Mouse (Mus musculus) left cerebral cortex, postnatal 36 days (tissue): Measurements from ENCODE around the gene Stim1. TPM values are rescaled to one million over a fixed set of nuclear protein-coding genes. Genes with fewer than 3 reads are reported as not detected.
"Not testable (repeated sequence)": the region's sequence is repeated elsewhere in the genome, so short reads cannot be mapped to it uniquely, and the experiment has no call there.

Experiments used
- DNase-seq, 2 experiments: peaks; one replicate each; pipeline ENCODE4 v3.0.0; 2021 to 2022; ENCODE audit warnings: low spot score in 2 of 2, mixed read lengths in 1 of 2
- intact Hi-C: fragments of 180-260 bp; cut with DNase I; formaldehyde crosslinking; loops from one replicate; pipeline ENCODE4 v1.15.1; 2025
- total RNA-seq, 2 experiments: library from RNA; stranded (reverse); gene quantifications; 2 replicates each; pipeline ENCODE4 v1.2.3; 2021

Gene Stim1
- total RNA-seq, 2 experiments from 2014 or later: 88.5 to 92.8 TPM

DNA sequence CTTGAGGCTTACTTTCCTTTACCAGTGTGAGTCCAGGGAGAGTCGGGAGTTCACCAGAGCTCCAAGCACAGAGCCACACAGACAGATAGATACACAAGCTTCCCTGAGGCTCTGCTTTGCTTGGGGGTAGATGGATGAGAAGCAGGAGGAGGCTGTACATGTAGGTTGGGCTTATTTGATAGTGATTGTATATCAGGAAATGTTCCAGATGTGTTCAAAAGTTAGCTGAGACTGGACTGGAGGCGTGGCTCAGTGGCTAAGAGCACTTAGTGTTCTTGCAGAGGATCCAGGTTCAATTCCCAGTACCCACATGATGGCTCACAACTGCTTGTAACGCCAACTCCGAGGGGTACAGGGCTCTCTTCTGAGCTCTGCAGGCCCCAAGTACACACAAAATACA, 210.8 kb downstream of the Stim1 start:
- no peak for DNase-seq
- intact Hi-C loops: no loop called here

DNA sequence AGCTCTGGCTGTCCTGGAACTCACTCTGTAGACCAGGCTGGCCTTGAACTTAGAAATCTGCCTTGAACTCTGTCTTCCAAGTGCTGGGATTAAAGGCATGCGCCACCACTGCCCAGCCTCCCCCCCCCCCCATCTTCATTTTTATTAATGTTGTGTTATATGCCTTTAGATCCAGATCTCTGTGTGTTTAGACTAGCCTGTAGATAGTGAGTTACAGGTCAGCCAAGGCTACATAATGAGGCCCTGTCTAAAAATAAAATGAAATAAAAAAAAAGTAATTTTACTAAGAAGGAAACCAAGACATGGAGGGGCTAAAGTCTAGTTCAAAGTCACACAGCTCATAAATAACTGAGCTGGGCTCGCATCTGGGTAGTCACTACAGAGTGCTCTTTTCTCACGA, 211.3 kb downstream of the Stim1 start:
- intact Hi-C loops: no loop called here
- DNase-seq: no peak

DNA sequence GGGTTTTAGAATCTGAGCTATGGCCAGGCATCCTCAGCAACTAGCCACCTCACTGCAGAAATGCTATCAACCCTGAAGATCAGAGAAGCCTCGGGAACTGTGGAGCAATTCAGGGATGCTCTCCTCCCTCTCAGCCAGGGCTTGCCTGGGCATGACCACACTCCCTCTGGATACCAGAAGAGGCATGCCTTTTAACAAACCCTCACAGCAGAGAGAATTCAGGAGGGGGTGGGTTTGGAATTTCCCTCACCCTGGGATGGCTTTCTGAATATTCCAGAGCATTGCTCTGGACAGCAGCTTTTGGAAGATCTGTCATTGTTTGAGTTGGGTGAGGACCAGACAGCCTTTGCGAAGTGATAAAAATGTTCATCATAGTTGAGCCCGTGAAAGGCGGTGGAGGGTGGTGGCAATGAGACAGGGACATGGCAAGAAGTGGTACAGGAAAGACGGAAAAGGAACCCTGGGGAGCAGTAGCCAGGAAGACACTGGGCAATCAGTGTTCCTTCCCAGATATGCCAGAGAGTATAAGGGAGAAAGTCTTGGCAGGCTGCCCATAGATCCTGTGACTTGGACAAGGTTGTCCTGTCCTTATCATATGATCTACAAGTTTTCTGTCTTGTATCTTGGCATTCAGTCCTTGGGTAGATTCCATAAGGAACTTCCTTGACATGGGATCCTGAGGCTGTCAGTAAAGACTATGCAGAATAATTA, 211.9 kb downstream of the Stim1 start:
- no peak for DNase-seq
- intact Hi-C loops: no loop called here

DNA sequence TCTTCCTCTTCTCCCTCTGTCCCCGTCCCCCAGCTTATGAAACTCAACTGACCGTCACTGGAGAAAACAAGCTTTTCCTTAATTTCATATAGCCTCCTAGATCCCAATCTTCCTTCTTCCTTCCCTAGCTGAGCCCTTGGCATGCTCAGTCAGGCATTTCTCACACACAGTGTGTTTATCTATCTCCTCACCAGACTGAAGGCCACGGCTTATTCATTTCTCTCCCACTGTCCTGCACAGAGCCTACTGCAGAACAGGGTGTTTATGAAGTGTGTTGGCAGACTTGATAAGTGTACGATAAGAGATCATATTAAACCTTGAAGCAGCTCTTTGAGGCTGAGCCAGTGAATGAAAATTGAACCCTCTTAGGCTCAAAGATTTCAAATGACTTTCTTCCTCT, 213.2 kb downstream of the Stim1 start:
- no peak for DNase-seq
- intact Hi-C loops: no loop called here

GRCm38 (mm10) chr7:102481579-102481978, 214.0 kb downstream of the Stim1 start, which contains the start of gene Olfr543:
TSS of gene Olfr543 (minus strand) at chr7:102481679.
- DNase-seq: no peak
- intact Hi-C loops: no loop called here

- intact Hi-C loops: no loop called here
- no peak for DNase-seq
Observed at GRCm38 (mm10) chr7:102483665-102484064, 216.1 kb downstream of the Stim1 start.

DNA sequence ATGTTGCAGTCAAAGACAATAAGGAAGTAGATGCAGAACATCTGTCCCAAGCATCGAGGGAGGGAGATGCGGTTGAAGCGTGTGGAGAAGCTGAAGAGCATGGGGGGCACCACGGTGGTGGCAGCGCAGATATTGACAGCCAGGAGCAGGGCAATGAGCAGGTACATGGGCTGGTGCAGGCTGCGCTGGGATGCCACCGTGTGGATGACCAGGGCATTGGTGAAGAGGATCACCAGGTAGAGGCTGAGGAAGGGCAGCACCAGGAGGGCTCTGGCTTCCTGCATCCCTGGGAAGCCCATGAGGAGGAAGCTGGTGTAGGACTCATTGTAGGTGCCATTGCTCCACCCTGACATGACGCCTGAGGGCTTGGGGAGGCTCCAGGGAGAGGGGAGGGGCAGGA, 217.2 kb downstream of the Stim1 start:
- intact Hi-C loops, DNase-seq: not testable (repeated sequence)

DNA sequence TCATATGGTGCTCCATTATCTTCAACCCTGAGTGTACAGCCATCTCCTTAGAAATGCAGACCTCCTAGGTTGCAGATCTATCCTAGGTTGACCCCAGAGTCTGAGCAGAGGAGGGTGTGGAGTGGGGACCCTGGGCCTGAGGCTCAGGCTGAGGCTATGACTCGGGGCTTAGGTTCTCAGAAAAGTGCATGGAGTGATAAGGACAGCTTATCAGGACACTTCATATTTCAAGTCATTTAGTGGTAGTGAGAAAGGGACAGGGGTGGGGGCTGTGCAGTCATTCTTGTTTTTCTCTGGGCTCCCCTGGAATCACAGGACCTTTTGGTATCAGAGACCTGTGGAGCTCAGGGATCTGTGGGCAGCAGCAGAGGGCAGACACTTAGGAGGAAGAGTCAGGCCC, 218.5 kb downstream of the Stim1 start:
- no peak for DNase-seq
- intact Hi-C loops: no loop called here

Other genes with a start within 250 kb of the Stim1 start
- gene Il18bp, start 249.1 kb upstream of the Stim1 start, total RNA-seq: 10 to 100 TPM in 1 of 2 experiments, 1 to 10 TPM in 1; 3.7 to 10.6 TPM
- 10 to 100 TPM; 40.2 to 48.5 TPM for gene Rnf121, start 202.3 kb upstream of the Stim1 start, total RNA-seq
- 10 to 100 TPM; 19.9 to 32.1 TPM for gene Xndc1, start 202.3 kb upstream of the Stim1 start, total RNA-seq
- gene Xntrpc, start 202.1 kb upstream of the Stim1 start, total RNA-seq: 1 to 10 TPM; 1.2 TPM
- 1 to 10 TPM in 1 of 2 experiments, under 1 TPM in 1; 0.27 to 2.3 TPM for gene Trpc2, start 184.7 kb upstream of the Stim1 start, total RNA-seq
- not detected for gene Art1, start 166.1 kb upstream of the Stim1 start, total RNA-seq
- not detected for gene Art5, start 158.3 kb upstream of the Stim1 start, total RNA-seq
- under 1 TPM; 0.45 to 0.52 TPM for gene Chrna10, start 151.0 kb upstream of the Stim1 start, total RNA-seq
- gene Nup98, start 57.6 kb upstream of the Stim1 start, total RNA-seq: 10 to 100 TPM; 34.0 to 44.5 TPM
- 10 to 100 TPM; 22.1 to 23.1 TPM for gene Pgap2, start 57.6 kb upstream of the Stim1 start, total RNA-seq
- 10 to 100 TPM; 25.5 to 31.0 TPM for gene Rhog, start 11.8 kb upstream of the Stim1 start, total RNA-seq
- gene Rrm1, start 173.9 kb downstream of the Stim1 start, total RNA-seq: 10 to 100 TPM; 10.8 to 13.0 TPM
- gene Olfr543, start 213.9 kb downstream of the Stim1 start, total RNA-seq: not detected
- not detected for gene Olfr544, start 220.5 kb downstream of the Stim1 start, total RNA-seq
- gene Olfr545, start 231.8 kb downstream of the Stim1 start, total RNA-seq: not detected